Mouse (Mus musculus): ENCODE results near the gene Syt2.

- no peak for TF ChIP-seq CTCF (IDR thresholded peaks at IDR 0.05; ENCODE audit: extremely low read depth, insufficient read depth, insufficient read length, insufficient replicate concordance)
- TF ChIP-seq POLR2A (IDR thresholded peaks at IDR 0.05; ENCODE audit: low read depth, low read length), result no peak
Observed at GRCm38 (mm10) chr1:134641507-134641906, 5.0 kb upstream of the Syt2 start.

Data from spleen, adult 2 months (tissue).